Mouse (Mus musculus) CH12.LX (cell line): ENCODE data around the gene Nfu1. TPM values are rescaled to one million over a fixed set of nuclear protein-coding genes. Genes with fewer than 3 reads are reported as not detected.

ENCODE experiments used
- DNase-seq: peaks from one replicate; pipeline ENCODE4 v3.0.0-alpha.2; 2013; ENCODE audit errors: extremely low read depth
- H3K27ac ChIP-seq: 2 replicates; pipeline ENCODE4 v1.5.1; 2012; ENCODE audit warnings: low read depth, mild to moderate bottlenecking, control low read depth, moderate library complexity; ENCODE audit not compliant: insufficient read depth
- H3K27me3 ChIP-seq: replicated peaks from 2 replicates; pipeline ENCODE3; 2012; ENCODE audit warnings: inconsistent platforms
- H3K36me3 ChIP-seq, 2 experiments: replicated peaks in 1 of 2; 2 replicates each; pipeline versions ENCODE3 to v1.6.1; 2012; ENCODE audit warnings: inconsistent platforms in 1 of 2, low read length in 1 of 2, mild to moderate bottlenecking in 1 of 2, mixed read lengths in 1 of 2, moderate library complexity in 1 of 2; ENCODE audit not compliant: control insufficient read depth in 1 of 2, insufficient read depth in 1 of 2
- H3K4me1 ChIP-seq, 2 experiments: 2 replicates each; pipeline ENCODE4 v1.6.1; 2012; ENCODE audit warnings: inconsistent platforms in 1 of 2, moderate library complexity in 1 of 2; ENCODE audit not compliant: insufficient read depth in 2 of 2, control insufficient read depth in 1 of 2
- H3K4me2 ChIP-seq: 2 replicates; pipeline ENCODE4 v1.6.1; 2012; ENCODE audit warnings: low read depth, mild to moderate bottlenecking, control low read depth; ENCODE audit not compliant: poor library complexity, insufficient read depth, severe bottlenecking
- H3K4me3 ChIP-seq, 3 experiments: fragments of 150-350 bp in 1 of 3; sonication (generic) in 1 of 3; replicated peaks in 1 of 3; 2 replicates each; pipeline versions ENCODE3 to v1.5.1; 2011 to 2012; ENCODE audit warnings: low read depth in 2 of 3, low read length in 2 of 3, mild to moderate bottlenecking in 2 of 3, moderate library complexity in 2 of 3, control low read depth in 1 of 3, improper control_type of control experiment in 1 of 3, inconsistent platforms in 1 of 3, mixed read lengths in 1 of 3; ENCODE audit not compliant: poor library complexity in 1 of 3
- H3K79me2 ChIP-seq: replicated peaks from 2 replicates; pipeline ENCODE4 v1.6.1; 2012; ENCODE audit warnings: mild to moderate bottlenecking, moderate library complexity; ENCODE audit not compliant: control insufficient read depth, poor library complexity, insufficient read depth, severe bottlenecking; ENCODE audit errors: extremely low read depth
- H3K9ac ChIP-seq: 2 replicates; pipeline ENCODE4 v1.6.1; 2012; ENCODE audit warnings: low read depth, mild to moderate bottlenecking, control low read depth, moderate library complexity; ENCODE audit not compliant: insufficient read depth
- H3K9me3 ChIP-seq: replicated peaks from 2 replicates; pipeline ENCODE3; 2012; ENCODE audit warnings: low read length, inconsistent platforms, mixed read lengths
- BHLHE40 ChIP-seq: IDR thresholded peaks from 2 replicates; pipeline ENCODE4 v1.6.1; 2011; ENCODE audit warnings: mild to moderate bottlenecking, low read depth, low read length, improper control_type of control experiment
- CHD1 ChIP-seq: IDR thresholded peaks from 2 replicates; pipeline ENCODE4 v1.6.1; 2012; ENCODE audit warnings: low read depth, low read length, improper control_type of control experiment, inconsistent platforms
- CHD2 ChIP-seq: IDR thresholded peaks from 2 replicates; pipeline ENCODE4 v1.6.1; 2011; ENCODE audit warnings: low read length, improper control_type of control experiment
- CTCF ChIP-seq, 2 experiments: IDR thresholded peaks in 1 of 2; conservative IDR thresholded peaks in 1 of 2; 2 replicates each; pipeline ENCODE4 v1.5.1; 2011 to 2012; ENCODE audit warnings: low read depth in 2 of 2, low read length in 2 of 2, improper control_type of control experiment in 1 of 2, inconsistent platforms in 1 of 2, mild to moderate bottlenecking in 1 of 2, moderate library complexity in 1 of 2
- E2F4 ChIP-seq: IDR thresholded peaks from 2 replicates; pipeline ENCODE4 v1.6.1; 2011; ENCODE audit warnings: low read depth, low read length, improper control_type of control experiment; ENCODE audit not compliant: insufficient replicate concordance
- EP300 ChIP-seq: IDR thresholded peaks from 2 replicates; pipeline ENCODE4 v1.6.1; 2011; ENCODE audit warnings: low read length, improper control_type of control experiment
- ETS1 ChIP-seq: conservative IDR thresholded peaks from 2 replicates; pipeline ENCODE4 v1.6.1; 2012; ENCODE audit warnings: low read depth, mild to moderate bottlenecking, inconsistent platforms, low read length, improper control_type of control experiment, moderate library complexity
- IRF4 ChIP-seq: IDR thresholded peaks from 2 replicates; pipeline ENCODE4 v1.6.1; 2014; ENCODE audit warnings: low read depth, mild to moderate bottlenecking, inconsistent platforms, low read length, improper control_type of control experiment
- JUN ChIP-seq: IDR thresholded peaks from 2 replicates; pipeline ENCODE4 v1.6.1; 2011; ENCODE audit warnings: low read depth, mild to moderate bottlenecking, low read length, improper control_type of control experiment, moderate library complexity; ENCODE audit not compliant: insufficient read depth
- MAFK ChIP-seq: IDR thresholded peaks from 2 replicates; pipeline ENCODE4 v1.6.1; 2011; ENCODE audit warnings: low read length, improper control_type of control experiment; ENCODE audit not compliant: insufficient replicate concordance
- MAX ChIP-seq: IDR thresholded peaks from 2 replicates; pipeline ENCODE4 v1.6.1; 2011; ENCODE audit warnings: low read length, improper control_type of control experiment
- MYC ChIP-seq: IDR thresholded peaks from 2 replicates; pipeline ENCODE4 v1.6.1; 2011; ENCODE audit warnings: low read depth, mild to moderate bottlenecking, improper control_type of control experiment, low read length
- NELFE ChIP-seq: IDR thresholded peaks from 2 replicates; pipeline ENCODE4 v1.6.1; 2011; ENCODE audit warnings: low read depth, low read length, improper control_type of control experiment
- NRF1 ChIP-seq: IDR thresholded peaks from 2 replicates; pipeline ENCODE4 v1.6.1; 2014; ENCODE audit warnings: low read depth, mild to moderate bottlenecking, inconsistent platforms, low read length, improper control_type of control experiment, moderate library complexity
- POLR2A ChIP-seq: IDR thresholded peaks from 2 replicates; pipeline ENCODE4 v1.6.1; 2011; ENCODE audit warnings: low read depth, mild to moderate bottlenecking, improper control_type of control experiment, low read length
- RAD21 ChIP-seq: IDR thresholded peaks from 2 replicates; pipeline ENCODE4 v1.6.1; 2011; ENCODE audit warnings: low read depth, mild to moderate bottlenecking, low read length, improper control_type of control experiment, moderate library complexity
- RCOR1 ChIP-seq: conservative IDR thresholded peaks from 2 replicates; pipeline ENCODE4 v1.6.1; 2012; ENCODE audit warnings: low read depth, mild to moderate bottlenecking, inconsistent platforms, low read length, improper control_type of control experiment
- SIN3A ChIP-seq: IDR thresholded peaks from 2 replicates; pipeline ENCODE4 v1.6.1; 2012; ENCODE audit warnings: low read length, improper control_type of control experiment, inconsistent platforms
- SMC3 ChIP-seq: IDR thresholded peaks from 2 replicates; pipeline ENCODE4 v1.6.1; 2011; ENCODE audit warnings: low read depth, low read length, improper control_type of control experiment
- TCF12 ChIP-seq: IDR thresholded peaks from 2 replicates; pipeline ENCODE4 v1.6.1; 2014; ENCODE audit warnings: low read depth, mild to moderate bottlenecking, inconsistent platforms, low read length, improper control_type of control experiment
- UBTF ChIP-seq: IDR thresholded peaks from 2 replicates; pipeline ENCODE4 v1.6.1; 2012; ENCODE audit warnings: low read depth, mild to moderate bottlenecking, inconsistent platforms, low read length, improper control_type of control experiment, moderate library complexity
- USF1 ChIP-seq: IDR thresholded peaks from 2 replicates; pipeline ENCODE4 v1.6.1; 2014; ENCODE audit warnings: low read depth, mild to moderate bottlenecking, inconsistent platforms, low read length, improper control_type of control experiment
- USF2 ChIP-seq: conservative IDR thresholded peaks from 2 replicates; pipeline ENCODE4 v1.6.1; 2011; ENCODE audit warnings: low read depth, low read length, improper control_type of control experiment
- ZC3H11A ChIP-seq: IDR thresholded peaks from 2 replicates; pipeline ENCODE4 v1.6.1; 2012; ENCODE audit warnings: low read depth, mild to moderate bottlenecking, inconsistent platforms, low read length, improper control_type of control experiment
- dilution Hi-C: fragments of 300-500 bp; cut with MboI; formaldehyde crosslinking; loops from 2 replicates; pipeline ENCODE4 v1.14.3; 2020; ENCODE audit warnings: low sequenced_read_pairs; ENCODE audit not compliant: extremely low pct_unique_long_range_greater_than_20kb, extremely low pct_ligation_motif_present
- in situ Hi-C: fragments of 300-500 bp; cut with MboI; formaldehyde crosslinking; loops from 3 replicates; pipeline ENCODE4 v1.14.3; 2019; ENCODE audit warnings: low sequenced_read_pairs, low pct_ligation_motif_present, low pct_unique_long_range_greater_than_20kb, mixed read lengths
- polyA plus RNA-seq: library from polyadenylated mRNA; unstranded; fragments of >175 nt; gene quantifications from 2 replicates; pipeline ENCODE4 v1.2.1, GENCODE M21; 2012; ENCODE audit warnings: low read depth; ENCODE audit not compliant: insufficient read length
- total RNA-seq, 2 experiments: library from RNA; depleted of rRNA; stranded (reverse); fragments of 300-350 nt in 1 of 2; fragments of >200 nt in 1 of 2; gene quantifications; 2 replicates each; pipeline ENCODE4 v1.2.3; 2012 to 2014

Nfu1 gene
- total and polyA plus RNA-seq, 3 experiments: 109 to 195 (median 133) TPM

- Histone ChIP-seq H3K9me3 (peaks cover 6% of the 10 kb centered on the region), H3K79me2 (peaks cover 22% of the 10 kb centered on the region), H3K27me3 (no peaks in the 10 kb centered on the region), H3K27ac (no peak overlapping the region), H3K4me2 (no peak overlapping the region), H3K4me3 (no peak overlapping the region), H3K4me1 (peaks cover 4 to 46% of the 10 kb centered on the region in 2 experiments; a peak in 3 of 4 replicates), H3K36me3 (peaks cover 0 to 2% of the 10 kb centered on the region in 2 experiments), H3K9ac (no peak overlapping the region)
- no peak for DNase-seq
- dilution Hi-C loops (no loop called here), in situ Hi-C loops (no loop called here)
- no peak for TF ChIP-seq BHLHE40
- TF ChIP-seq ETS1: no peak
- no peak for TF ChIP-seq CTCF (conservative IDR thresholded peaks at IDR 0.05 in 1 of 2, IDR thresholded peaks at IDR 0.05 in 1 of 2; ENCODE audit: low read depth in 2 of 2, low read length in 2 of 2)
- TF ChIP-seq USF1: no peak
- no peak for TF ChIP-seq ZC3H11A
- no peak for TF ChIP-seq MYC
- no peak for TF ChIP-seq SIN3A
- TF ChIP-seq TCF12: no peak
- no peak for TF ChIP-seq UBTF
- TF ChIP-seq POLR2A: no peak
- TF ChIP-seq SMC3: no peak
- no peak for TF ChIP-seq MAFK
- TF ChIP-seq MAX: no peak
- no peak for TF ChIP-seq JUN
- TF ChIP-seq CHD2: no peak
- TF ChIP-seq NELFE: no peak
- TF ChIP-seq CHD1: no peak
- TF ChIP-seq NRF1: no peak
Observed at GRCm38 (mm10) chr6:87040971-87041370, 31.9 kb downstream of the Nfu1 start.

GRCm38 (mm10) chr6:87041431-87041830 is 32.4 kb downstream of the Nfu1 start:
- H3K27me3 ChIP-seq: no peaks in the 10 kb centered on the region
- peak overlapping the region; percentile 68; the same call in 1 of the 2 replicates for H3K4me2 ChIP-seq
- dilution Hi-C loops (no loop called here), in situ Hi-C loops (no loop called here)
- peaks cover 22% of the 10 kb centered on the region for H3K79me2 ChIP-seq
- peaks cover 0 to 4% of the 10 kb centered on the region in 2 experiments for H3K36me3 ChIP-seq
- no peak for DNase-seq
- H3K4me1 ChIP-seq: peaks cover 4 to 50% of the 10 kb centered on the region in 2 experiments; a peak in 3 of 4 replicates
- H3K27ac ChIP-seq: no peak overlapping the region
- H3K4me3 ChIP-seq: no peak overlapping the region
- H3K9ac ChIP-seq: no peak overlapping the region
- TF ChIP-seq RCOR1 (no peak), E2F4 (no peak), USF2 (no peak), IRF4 (no peak), RAD21 (no peak), EP300 (no peak)
- peaks cover 6% of the 10 kb centered on the region for H3K9me3 ChIP-seq
